Mouse (Mus musculus) E14TG2a.4 (cell line): ENCODE data around the gene Dna2.

ENCODE experiments used
- H3K27me3 ChIP-seq: 2 replicates; pipeline ENCODE4 v1.6.1; 2014; ENCODE audit warnings: low read length, control low read depth; ENCODE audit not compliant: insufficient read depth
- H3K36me3 ChIP-seq: 2 replicates; pipeline ENCODE4 v1.6.1; 2014; ENCODE audit warnings: low read length, control low read depth; ENCODE audit not compliant: insufficient read depth
- H3K4me1 ChIP-seq: replicated peaks from 2 replicates; pipeline ENCODE4 v1.6.1; 2014; ENCODE audit warnings: low read depth, low read length, control low read depth
- H3K4me3 ChIP-seq: replicated peaks from 2 replicates; pipeline ENCODE4 v1.5.1; 2014; ENCODE audit warnings: mild to moderate bottlenecking, low read length
- H3K9me3 ChIP-seq: 2 replicates; pipeline ENCODE4 v1.6.1; 2014; ENCODE audit warnings: low read length, control low read depth
- CTCF ChIP-seq: conservative IDR thresholded peaks from 2 replicates; pipeline ENCODE4 v1.5.1; 2014; ENCODE audit warnings: low read length
- NANOG ChIP-seq: IDR thresholded peaks from 2 replicates; pipeline ENCODE4 v1.6.1; 2014; ENCODE audit warnings: borderline replicate concordance, low read length, mixed read lengths
- POU5F1 ChIP-seq: IDR thresholded peaks from 2 replicates; pipeline ENCODE4 v1.6.1; 2014; ENCODE audit warnings: low read length, borderline replicate concordance

The Dna2 gene

DNA sequence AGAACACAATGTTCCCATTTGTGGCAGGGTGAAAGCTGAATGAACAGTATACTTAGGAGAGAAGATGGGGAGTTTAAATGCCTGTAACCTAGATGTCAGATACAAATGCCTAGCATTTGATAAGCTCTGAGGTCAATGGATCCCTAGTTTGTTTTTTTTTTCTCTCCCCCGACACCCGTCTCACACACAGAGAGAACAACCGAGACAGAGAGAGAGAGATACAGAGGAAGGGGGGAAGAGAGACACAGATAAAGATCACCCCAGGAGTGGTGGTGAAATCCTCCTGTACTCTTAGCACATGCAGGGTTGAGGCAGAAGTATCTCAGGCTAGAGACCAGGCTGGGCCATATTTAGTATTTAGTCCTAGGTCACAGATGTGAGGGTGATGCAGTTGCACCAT lies 27.8 kb upstream of the Dna2 start:
- no peak for TF ChIP-seq CTCF
- TF ChIP-seq NANOG, result no peak
- no peak for TF ChIP-seq POU5F1
- peaks cover 23% of the 10 kb centered on the region for H3K4me1 ChIP-seq
- H3K9me3 ChIP-seq, result no peaks in the 10 kb centered on the region
- H3K27me3 ChIP-seq, result no peaks in the 10 kb centered on the region
- no peak overlapping the region for H3K4me3 ChIP-seq
- H3K36me3 ChIP-seq, result no peaks in the 10 kb centered on the region

DNA sequence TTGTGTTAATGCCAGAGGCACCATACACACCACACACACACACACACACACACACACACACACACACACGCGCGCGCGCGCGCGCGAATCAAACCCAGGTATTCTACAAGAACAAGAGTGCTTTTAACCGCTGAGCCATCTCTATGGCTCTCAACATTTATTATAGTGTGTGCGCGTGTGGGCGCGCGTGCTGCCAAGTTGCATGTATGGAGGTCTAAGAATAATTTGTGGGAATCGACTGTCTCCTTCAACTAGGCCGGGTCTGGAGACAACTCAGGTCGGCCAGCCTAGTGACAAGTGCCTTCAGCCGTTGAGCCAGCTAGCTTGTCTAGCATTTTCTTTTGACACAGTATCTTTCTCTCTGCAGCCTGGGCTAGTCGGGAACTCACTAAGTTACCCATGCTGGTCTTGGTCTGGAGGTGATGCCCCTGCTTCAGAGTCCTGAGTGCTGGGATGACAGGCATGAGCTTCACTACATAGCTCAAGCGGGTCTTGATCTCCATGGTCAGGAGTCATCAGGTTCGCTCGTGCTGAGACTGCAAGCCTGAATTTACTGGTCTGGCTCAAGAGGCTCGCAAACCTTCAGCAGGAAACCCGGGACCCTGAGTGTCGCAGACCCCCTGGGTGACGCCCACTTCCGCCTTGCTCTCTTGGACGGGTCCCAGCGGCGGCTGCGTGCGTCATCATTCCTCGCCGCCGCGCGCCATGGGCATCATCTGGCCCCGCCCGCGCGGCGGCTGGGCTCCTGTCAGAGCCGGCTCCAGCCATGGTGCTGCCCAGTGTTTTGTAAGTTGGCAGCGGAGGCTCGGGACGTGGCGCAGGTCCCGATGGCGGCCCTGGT lies 26.7 kb upstream of the Dna2 start, which contains the start of gene Slc25a16:
TSS of gene Slc25a16 (plus strand) at position 709 of the 841 bp plus-strand sequence.
- Histone ChIP-seq H3K9me3 (no peaks in the 10 kb centered on the region), H3K4me1 (peaks cover 27% of the 10 kb centered on the region), H3K36me3 (no peaks in the 10 kb centered on the region), H3K4me3 (peak within 1 kb of the TSS; percentile 98), H3K27me3 (no peaks in the 10 kb centered on the region)
- TF ChIP-seq NANOG (no peak), POU5F1 (no peak), CTCF (no peak)

DNA sequence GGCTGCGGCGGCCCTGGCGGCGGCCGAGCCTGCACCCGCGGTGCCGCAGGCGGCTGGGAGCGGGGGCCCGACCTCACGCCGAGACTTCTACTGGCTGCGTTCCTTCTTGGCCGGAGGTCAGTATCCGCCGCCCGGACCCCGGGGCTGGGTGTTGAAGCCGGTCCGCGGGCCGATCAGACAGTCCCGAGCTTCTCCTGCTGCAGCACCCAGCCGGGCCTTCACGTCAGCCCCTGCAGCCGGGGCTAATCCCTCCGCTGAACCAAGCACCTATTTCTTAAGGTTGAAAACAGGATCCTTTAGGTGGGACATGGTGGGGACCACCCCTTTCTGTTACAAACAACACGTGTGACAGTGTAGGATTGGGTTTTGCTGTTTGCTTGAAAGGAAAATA lies 26.1 kb upstream of the Dna2 start:
- no peak for TF ChIP-seq NANOG
- Histone ChIP-seq H3K4me1 (peaks cover 27% of the 10 kb centered on the region), H3K27me3 (no peaks in the 10 kb centered on the region), H3K9me3 (no peaks in the 10 kb centered on the region), H3K4me3 (peak overlapping the region; percentile 98), H3K36me3 (no peaks in the 10 kb centered on the region)

DNA sequence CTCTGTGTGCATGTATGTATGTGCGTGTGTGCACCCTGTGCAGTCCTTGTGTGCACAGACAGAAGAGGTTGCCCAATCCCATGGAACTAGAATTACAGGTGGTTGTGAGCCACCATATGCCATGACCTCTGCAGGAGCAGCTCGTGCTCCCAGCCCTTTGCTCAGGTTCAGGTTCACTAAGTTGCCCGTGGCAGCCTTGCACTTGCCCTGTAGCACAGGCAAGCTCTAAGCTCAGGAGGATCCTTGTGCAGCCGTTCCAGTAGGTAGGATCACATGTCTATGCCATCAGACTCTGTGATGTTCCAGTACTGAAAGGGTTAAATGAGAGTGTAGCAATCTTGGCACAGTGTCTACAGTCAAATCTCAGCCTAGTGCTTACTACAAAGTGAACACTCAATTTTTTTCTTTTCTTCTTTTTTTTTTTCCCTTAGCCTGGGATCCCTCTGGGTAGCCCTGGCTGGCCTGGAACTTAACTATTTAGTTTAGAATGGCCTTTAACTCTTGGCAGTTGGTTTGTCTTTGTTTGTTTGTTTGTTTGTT lies 22.7 kb upstream of the Dna2 start:
- TF ChIP-seq CTCF (no peak), POU5F1 (no peak), NANOG (no peak)
- H3K4me3 ChIP-seq, result no peak overlapping the region
- H3K36me3 ChIP-seq, result peaks cover 13% of the 10 kb centered on the region
- peaks cover 36% of the 10 kb centered on the region for H3K4me1 ChIP-seq
- no peaks in the 10 kb centered on the region for H3K27me3 ChIP-seq
- H3K9me3 ChIP-seq, result no peaks in the 10 kb centered on the region

DNA sequence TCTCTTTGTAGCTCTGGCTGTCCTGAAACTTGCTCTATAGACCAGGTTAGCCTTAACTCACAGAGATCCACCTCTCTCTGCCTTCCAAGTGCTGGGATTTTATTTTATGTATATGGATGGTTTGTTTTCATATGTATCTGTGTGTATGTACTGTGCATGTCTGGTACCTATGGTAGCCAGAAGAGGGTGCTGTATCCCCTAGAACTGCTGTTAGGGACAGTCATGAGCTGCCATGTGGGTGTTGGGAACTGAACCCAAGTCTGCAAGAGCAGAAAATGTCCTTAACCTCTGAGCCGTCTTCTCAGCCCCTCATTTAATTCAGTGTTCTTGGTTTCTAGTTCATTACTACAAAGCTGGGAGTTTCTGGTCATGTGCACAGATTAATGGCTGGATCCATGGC lies 14.4 kb upstream of the Dna2 start:
- TF ChIP-seq NANOG (no peak), CTCF (peak; percentile 33)
- H3K27me3 ChIP-seq, result no peaks in the 10 kb centered on the region
- peaks cover 13% of the 10 kb centered on the region for H3K4me1 ChIP-seq
- H3K36me3 ChIP-seq, result peaks cover 55% of the 10 kb centered on the region
- no peak overlapping the region for H3K4me3 ChIP-seq
- H3K9me3 ChIP-seq, result no peaks in the 10 kb centered on the region

DNA sequence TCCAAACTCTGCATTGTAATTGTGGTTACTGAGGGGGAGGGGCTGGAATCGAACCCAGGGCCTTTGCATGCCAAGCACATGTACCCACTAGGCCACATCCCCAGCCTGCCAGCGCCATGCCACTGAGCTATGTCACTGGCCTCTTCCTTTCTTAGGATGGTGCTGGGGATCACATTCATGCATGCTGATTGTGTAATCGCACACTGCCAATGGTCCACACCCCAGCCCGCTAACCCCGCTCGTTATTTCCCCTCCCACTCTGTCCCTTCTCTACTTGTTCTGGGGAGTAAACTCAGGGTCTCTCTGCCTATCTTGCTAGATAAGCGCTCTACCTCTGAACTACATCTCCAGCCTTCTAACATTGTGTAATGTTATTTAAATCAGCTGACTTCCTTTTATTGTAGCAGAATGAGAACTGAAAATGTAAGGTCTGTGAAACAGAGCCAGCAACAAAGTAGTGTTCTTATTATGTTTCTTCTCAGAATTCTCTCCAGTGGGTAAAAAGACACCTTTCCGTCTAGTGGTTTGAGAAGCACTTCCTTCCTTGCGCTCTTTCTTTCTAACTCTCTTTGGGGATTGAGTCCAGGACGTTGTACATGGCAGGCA lies 1.7 kb upstream of the Dna2 start:
- H3K36me3 ChIP-seq, result peaks cover 53% of the 10 kb centered on the region
- TF ChIP-seq NANOG (no peak), CTCF (no peak), POU5F1 (no peak)
- H3K9me3 ChIP-seq, result no peaks in the 10 kb centered on the region
- no peaks in the 10 kb centered on the region for H3K27me3 ChIP-seq
- H3K4me1 ChIP-seq, result peaks cover 26% of the 10 kb centered on the region
- no peak overlapping the region for H3K4me3 ChIP-seq

DNA sequence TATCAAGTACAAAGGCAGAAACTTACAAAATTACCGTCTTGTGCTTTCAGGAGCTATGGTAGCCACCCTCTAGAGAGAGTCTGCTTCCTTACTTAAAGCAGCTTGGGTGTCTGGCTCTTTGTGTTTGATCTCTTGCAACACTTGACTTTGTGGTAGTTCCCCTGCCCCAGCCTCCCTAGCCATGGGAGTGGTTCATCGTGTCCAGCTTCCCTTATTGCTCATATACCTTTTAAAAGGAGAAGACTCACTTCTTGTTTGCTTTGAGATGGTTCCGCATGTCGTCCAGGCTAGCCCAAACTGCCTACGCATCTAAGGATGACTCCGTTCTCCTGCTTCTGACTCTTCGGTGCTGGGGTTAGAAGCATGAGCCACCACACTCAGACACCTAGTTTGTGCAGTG lies 1.7 kb downstream of the Dna2 start:
- Histone ChIP-seq H3K4me1 (peaks cover 41% of the 10 kb centered on the region), H3K27me3 (no peaks in the 10 kb centered on the region), H3K36me3 (peaks cover 52% of the 10 kb centered on the region), H3K4me3 (no peak overlapping the region), H3K9me3 (no peaks in the 10 kb centered on the region)
- TF ChIP-seq NANOG (no peak), POU5F1 (no peak), CTCF (no peak)

DNA sequence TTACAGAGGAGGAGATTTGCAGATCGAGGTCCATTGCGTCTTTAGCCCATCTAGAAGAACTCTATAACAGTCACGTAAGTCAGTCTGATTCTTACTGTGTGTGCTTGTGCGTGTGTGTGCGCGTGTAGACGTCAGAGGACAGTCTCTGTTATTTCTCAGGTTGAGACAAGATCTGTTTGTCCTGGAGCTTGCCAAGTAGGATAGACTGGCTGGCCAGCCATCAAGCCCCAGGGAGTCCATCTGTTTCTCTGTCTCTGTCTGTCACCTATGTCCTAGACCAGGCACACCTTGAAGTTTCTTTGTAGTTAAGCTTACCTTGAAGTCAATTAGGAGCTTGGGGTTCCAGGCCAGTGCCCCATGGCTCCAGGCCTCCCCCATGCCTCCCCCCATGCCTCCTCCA lies 17.1 kb downstream of the Dna2 start:
- Histone ChIP-seq H3K36me3 (peaks cover 94% of the 10 kb centered on the region), H3K4me1 (no peaks in the 10 kb centered on the region), H3K4me3 (no peak overlapping the region), H3K9me3 (peaks cover 30% of the 10 kb centered on the region), H3K27me3 (no peaks in the 10 kb centered on the region)
- no peak for TF ChIP-seq POU5F1
- TF ChIP-seq NANOG, result no peak
- TF ChIP-seq CTCF, result no peak

DNA sequence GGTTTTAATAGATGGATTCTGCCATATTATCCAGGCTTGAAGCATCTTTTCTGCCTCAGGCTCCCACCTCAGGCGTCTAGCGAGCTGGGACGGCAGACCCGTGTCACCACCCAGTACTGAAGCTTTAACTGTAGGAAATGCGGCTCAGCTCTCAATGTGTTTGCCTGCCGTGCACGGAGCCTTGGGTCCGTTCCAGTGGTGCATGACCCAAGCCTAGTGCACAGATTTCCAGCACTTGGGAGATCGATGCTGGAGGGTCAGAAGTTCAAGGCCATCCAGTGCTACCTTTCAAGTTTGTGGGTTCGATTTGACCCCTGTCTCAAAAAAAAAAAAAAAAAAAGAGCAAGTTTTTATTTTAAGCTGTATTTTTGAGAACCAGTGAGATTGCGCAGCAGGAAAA lies 19.0 kb downstream of the Dna2 start:
- no peak overlapping the region for H3K4me3 ChIP-seq
- H3K9me3 ChIP-seq, result peaks cover 39% of the 10 kb centered on the region
- no peaks in the 10 kb centered on the region for H3K4me1 ChIP-seq
- H3K27me3 ChIP-seq, result no peaks in the 10 kb centered on the region
- peaks cover 95% of the 10 kb centered on the region for H3K36me3 ChIP-seq
- TF ChIP-seq CTCF (no peak), POU5F1 (no peak), NANOG (no peak)
